Mouse (Mus musculus): ENCODE measurements around the gene Tent5a. TPM values are rescaled to one million over a fixed set of nuclear protein-coding genes. Genes with fewer than 3 reads are reported as not detected.

Gene Tent5a
- 10 to 100 TPM; 10.1 to 11.2 TPM for total RNA-seq (2021)
- long read RNA-seq, experiment 1, full-length matches to known transcripts: 8 of 10 reads
- long read RNA-seq, experiment 1, partial matches to known transcripts: 0 of 10 reads
- long read RNA-seq, experiment 1, other reads (novel, unspliced or antisense): 2 of 10 reads
- long read RNA-seq, experiment 2, full-length matches to known transcripts: 7 of 10 reads
- long read RNA-seq, experiment 2, partial matches to known transcripts: 2 of 10 reads
- long read RNA-seq, experiment 2, other reads (novel, unspliced or antisense): 1 of 10 reads

GRCm38 (mm10) chr9:85327242-85328211 is at the start of gene Tent5a:
Tent5a (minus strand) TSS chr9:85327348.
- peak; percentile 89 to 90 for DNase-seq

DNA sequence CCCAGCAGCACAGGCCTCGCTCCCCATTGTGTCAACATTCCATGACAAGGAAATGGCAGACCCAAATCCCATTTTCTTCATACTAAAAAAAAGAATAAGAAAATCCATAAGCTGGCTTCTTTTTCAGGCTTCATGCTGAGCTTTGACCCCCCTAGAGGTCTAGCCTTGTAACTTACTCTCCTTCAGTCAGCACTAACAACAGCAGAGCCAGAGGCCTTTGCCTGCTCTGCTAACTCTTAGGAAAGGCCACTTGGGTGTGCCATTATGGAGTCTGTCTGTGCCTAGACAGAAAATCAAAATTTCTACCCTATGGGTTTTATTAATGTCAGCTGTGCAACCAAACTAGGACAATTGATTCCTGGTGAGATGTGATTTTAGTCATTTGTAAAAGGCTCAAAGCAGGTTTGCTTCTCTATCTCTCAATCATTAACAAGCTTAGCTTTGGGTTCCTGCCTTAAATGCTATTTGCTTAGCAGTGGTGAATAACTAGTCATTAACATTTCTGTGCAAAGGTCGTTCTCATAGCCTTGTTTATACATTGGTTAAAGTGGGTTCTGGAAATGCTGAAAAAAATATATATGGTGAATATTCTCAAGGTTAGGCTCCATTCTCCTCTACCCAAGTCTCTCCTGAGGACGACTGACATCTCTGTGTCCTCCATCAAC is 49.6 kb upstream of the Tent5a start:
- intact Hi-C loops (cut with DNase I): no loop called here
- no peak for DNase-seq

More at GRCm38 (mm10) chr9:85327242-85328211, at the start of gene Tent5a:
- intact Hi-C loops (cut with DNase I): loop anchor here (2.0 to 10.0 kb wide), 6 partner anchors 203 to 1370 kb away; no protein-coding TSS in a partner anchor

DNA sequence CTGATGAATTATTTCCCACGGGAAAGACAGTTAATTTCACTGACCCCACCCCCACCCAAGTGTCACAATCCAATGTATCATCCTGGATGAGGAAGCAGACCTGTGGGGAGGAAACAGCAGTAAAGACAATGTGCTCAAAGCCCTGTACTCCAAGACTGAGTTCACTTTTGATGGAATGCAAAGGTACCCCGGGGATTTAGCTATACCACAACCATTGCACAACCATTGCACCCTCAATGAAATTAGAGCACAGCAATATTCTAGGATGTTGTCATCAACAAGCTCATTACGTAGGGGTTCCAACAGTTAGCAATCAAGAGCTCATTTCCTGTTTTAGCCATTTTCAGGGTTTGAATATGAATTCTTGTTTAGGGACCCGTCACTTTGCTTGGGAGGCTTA is 48.0 kb upstream of the Tent5a start:
- no peak for DNase-seq
- intact Hi-C loops (cut with DNase I): no loop called here

- intact Hi-C loops (cut with DNase I): no loop called here
- no peak for DNase-seq
These were observed 44.9 kb upstream of the Tent5a start for GRCm38 (mm10) chr9:85372034-85372433.

- no peak for DNase-seq
- intact Hi-C loops (cut with DNase I): no loop called here
These were observed 42.4 kb upstream of the Tent5a start for GRCm38 (mm10) chr9:85369512-85369911.

- intact Hi-C loops (cut with DNase I): no loop called here
- DNase-seq: no peak
These were observed 30.2 kb upstream of the Tent5a start for GRCm38 (mm10) chr9:85357154-85357860.

DNA sequence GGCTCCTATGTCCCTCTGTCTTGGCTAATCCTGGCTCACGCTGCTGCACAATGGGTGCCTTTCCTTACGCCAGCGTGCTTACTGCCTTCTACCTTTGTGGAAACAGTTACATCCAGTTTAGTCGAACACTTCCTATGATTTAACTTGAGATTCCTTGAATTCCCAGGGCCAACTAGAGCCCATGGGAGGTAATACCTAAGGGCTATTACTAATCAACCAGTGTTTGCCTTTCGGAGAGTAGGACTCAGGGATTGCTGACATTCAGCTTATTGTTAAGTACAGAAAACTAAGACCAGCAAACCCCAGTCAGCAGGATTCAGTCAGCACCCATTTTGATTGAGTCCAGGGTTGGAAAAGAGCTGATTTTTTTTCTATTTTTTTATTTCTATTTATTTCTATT is 28.4 kb upstream of the Tent5a start:
- DNase-seq: no peak
- intact Hi-C loops (cut with DNase I): no loop called here

DNA sequence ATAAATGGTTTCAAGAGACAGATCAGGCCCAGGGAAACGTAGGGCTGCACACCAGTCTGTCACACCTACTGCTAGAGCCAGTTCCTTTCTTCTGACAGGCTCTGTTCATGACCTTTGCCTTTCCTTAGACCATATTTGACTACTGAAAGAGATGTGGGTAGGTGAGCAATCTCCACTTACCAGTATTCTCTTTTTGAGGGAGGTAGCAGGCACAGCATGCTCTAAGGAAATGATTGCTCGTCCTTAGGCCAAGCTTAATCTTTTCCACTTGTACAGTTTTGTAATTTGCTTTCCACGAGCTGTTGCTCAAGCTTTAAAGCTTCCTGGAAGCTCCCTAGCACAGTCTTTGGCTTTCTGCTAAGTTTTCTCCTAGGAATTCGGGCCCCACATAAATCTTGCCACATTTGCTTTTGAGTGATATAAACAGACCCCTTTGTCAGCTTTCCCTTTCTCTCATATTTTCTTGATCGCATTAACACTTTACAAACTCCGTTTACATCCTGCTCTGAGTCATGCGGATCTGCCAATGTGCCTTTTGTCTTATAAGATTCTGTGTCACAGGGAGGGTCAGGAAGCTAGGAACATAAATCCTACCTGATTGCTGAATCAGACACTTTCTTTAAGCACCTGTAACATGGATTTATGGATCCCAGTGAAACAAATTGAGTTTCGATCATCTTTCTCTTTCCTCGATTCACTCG is 20.8 kb upstream of the Tent5a start:
- DNase-seq: no peak
- intact Hi-C loops (cut with DNase I): no loop called here

DNA sequence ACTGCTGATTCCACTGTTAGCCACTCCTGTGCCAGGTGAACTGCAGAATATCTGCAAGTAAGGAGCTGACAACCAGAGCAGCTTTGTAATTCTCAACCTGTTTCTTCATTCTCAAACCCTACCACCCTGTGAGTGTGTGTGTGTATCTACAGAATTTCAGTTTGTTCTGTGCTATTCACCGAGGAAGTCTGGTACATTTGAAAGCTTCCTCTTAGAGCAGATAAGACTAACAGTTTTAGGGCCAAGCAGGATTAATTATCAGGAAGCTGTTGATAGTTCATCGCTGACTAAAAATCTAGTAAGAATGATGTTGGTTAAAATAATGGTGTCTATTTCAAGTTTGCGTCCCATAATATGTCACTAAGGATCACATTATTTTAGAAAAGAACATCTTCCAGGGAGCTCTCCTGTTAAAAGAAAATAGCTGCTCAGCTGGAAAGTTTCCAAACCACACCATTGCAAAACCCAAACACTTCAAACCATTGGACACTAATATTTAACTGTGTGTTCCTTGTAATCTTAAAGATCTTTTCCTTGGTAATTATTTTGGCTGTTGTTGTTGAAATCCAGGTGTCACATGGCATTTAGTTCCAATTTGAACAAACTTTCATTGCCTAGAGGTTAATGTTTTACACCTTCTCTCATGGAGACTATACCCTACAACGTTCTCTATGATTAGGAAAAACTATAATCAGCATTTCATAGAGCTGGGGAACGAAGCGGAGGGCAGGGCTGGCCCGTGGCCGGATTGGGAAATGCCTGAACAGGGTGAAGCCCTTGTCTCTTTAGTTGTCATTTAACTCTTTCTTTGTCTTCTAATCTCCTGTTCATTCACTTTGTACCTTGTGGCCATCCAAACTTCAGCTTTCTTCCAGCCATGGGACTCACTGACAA is 16.0 kb upstream of the Tent5a start:
- no peak for DNase-seq
- intact Hi-C loops (cut with DNase I): no loop called here

GRCm38 (mm10) chr9:85340303-85340702 is 13.2 kb upstream of the Tent5a start:
- intact Hi-C loops (cut with DNase I): no loop called here
- no peak for DNase-seq

- intact Hi-C loops (cut with DNase I): no loop called here
These were observed 8.9 kb upstream of the Tent5a start for GRCm38 (mm10) chr9:85336046-85336445.

GRCm38 (mm10) chr9:85331521-85331920 is 4.4 kb upstream of the Tent5a start:
- DNase-seq: peak in 1 of 2 experiments; percentile 5
- intact Hi-C loops (cut with DNase I): no loop called here

More at GRCm38 (mm10) chr9:85336046-85336445, 8.9 kb upstream of the Tent5a start:
- DNase-seq: no peak

DNA sequence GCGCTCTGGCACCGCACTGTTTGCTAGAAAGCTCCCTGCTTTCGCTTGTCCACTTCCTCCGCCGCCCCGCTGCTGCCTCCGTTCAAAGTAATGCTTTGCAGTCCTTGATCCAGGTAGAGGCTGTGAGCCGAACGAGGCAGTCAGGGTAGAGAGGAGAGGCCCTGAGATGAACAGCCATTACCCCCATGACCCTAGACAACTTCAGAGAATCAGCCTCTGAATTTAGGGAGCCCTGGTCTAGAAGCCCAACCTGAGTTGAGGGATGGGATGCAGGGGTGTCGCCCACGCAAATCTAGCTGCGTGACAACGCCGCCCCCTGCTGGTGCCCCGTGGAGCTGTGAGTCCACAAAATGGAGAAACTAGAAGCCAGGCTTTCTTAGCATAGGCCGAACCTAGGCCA is 1.1 kb upstream of the Tent5a start:
- peak; percentile 91 to 94 for DNase-seq
- intact Hi-C loops (cut with DNase I): loop anchor here (2.0 to 10.0 kb wide), 6 partner anchors 203 to 1371 kb away; no protein-coding TSS in a partner anchor

DNA sequence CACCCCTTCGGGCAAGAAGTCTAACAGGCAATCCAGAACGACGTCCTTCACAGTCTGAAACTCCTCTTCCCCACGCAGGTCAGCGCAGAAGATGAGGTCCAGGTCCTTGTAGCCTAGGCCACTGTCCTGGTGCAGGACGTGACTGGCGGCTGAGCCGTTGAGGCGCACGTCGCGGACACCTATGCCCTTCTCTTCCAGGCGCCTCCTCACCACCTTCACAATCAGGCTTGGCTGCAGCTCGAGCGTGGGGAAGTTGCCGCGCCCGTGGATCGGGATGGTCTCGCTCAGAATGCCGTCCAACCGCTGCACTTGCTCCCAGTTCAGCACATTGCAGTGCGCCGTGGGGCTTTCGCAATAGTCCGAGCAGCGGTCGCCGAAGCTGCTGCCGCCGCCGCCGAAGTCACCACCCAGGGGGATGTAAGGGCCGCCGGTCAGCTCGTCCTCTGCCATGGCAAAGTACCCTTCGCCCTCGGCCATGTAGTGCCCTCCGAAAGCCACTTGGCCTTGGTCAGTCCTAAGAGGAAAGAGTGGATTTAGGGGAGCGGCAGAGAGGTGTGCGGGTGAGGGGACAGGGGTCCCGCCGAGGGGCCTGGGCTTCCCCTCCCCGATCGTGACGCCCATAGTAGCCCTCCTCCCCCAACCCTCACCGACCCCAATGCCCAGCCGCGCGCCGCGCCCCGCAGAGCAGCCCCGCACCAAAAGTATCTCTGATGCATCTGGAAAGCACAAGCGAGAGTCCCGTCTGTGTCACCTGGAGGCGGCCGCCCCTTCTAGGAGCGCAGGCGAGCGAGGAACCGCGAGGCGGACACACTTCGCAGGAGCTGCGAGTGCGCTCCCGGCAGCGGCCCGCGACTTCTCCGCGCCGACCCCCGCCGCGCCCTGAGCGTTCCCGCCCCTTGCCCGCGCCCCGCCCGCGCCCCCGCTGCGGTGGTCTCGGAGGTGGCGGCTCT is 581 bp downstream of the Tent5a start:
- intact Hi-C loops (cut with DNase I): loop anchor here (5.0 to 10.0 kb wide), 5 partner anchors 202 to 1369 kb away; no protein-coding TSS in a partner anchor
- peak; percentile 64 to 65 for DNase-seq

GRCm38 (mm10) chr9:85325201-85325868 is 1.8 kb downstream of the Tent5a start:
- intact Hi-C loops (cut with DNase I): loop anchor here (5.0 to 10.0 kb wide), 5 partner anchors 201 to 1368 kb away; no protein-coding TSS in a partner anchor
- DNase-seq: peak; percentile 7 to 12

DNA sequence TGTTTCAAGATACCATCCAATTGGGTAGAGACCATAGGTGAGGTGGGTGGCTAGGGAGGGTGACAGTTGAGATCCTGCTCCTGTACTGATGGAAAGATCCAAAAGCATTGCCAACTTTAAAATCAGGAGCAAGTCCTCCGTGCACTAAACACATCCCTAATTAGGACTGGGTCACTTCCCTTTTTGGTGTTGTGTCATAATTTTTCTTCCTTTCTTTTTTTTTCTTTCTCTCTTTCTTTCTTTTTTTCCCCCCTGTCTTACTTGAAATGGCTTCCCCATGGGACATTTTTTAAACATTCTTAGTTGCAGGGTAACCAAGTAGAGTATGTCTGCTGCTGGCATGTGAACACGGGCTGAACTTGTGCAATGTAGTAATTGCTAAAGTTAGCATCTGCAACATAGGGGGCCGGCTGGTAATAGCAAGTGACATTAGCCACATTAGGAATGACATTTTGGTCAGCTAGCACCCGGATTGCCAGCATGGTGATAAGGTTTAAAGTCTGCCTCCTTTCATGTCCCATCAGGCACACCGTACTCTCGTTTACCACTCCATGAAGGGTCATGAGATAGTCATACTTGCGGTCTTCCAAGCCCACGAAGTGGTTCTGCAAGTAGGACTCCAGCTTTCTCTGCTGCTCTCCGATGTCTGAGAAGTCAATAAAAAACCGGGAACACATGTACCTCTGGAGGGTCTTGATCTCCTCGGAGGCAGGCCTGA is 2.8 kb downstream of the Tent5a start:
- peak; percentile 12 to 26 for DNase-seq
- intact Hi-C loops (cut with DNase I): loop anchor here (10.0 kb wide), 1 partner anchor 200 kb away; no protein-coding TSS in a partner anchor

Measured in heart, postnatal 14 days (tissue).